Mouse (Mus musculus) hindbrain, embryonic 10.5 days (tissue): ENCODE data around the gene Cyp27b1. TPM values are rescaled to one million over a fixed set of nuclear protein-coding genes. Genes with fewer than 3 reads are reported as not detected.
A peak's percentile ranks its signal among the peaks of the same experiment; 100 is the strongest.

Experiments used
- DNase-seq: peaks from one replicate; pipeline ENCODE4 v3.0.0-alpha.2; 2017; ENCODE audit warnings: low spot score
- H3K27ac ChIP-seq: fragments of 300-500 bp; sonication (generic); 2 replicates; pipeline ENCODE4 v1.5.1; 2016; ENCODE audit warnings: mild to moderate bottlenecking, moderate library complexity
- H3K27me3 ChIP-seq: fragments of 300-500 bp; sonication (generic); 2 replicates; pipeline ENCODE4 v1.6.1; 2016; ENCODE audit warnings: mild to moderate bottlenecking; ENCODE audit not compliant: poor library complexity, insufficient read depth, severe bottlenecking
- H3K36me3 ChIP-seq: fragments of 300-500 bp; sonication (generic); 2 replicates; pipeline ENCODE4 v1.6.1; 2016; ENCODE audit warnings: mild to moderate bottlenecking, moderate library complexity
- H3K4me1 ChIP-seq: fragments of 300-500 bp; sonication (generic); replicated peaks from 2 replicates; pipeline ENCODE4 v1.6.1; 2016; ENCODE audit warnings: mild to moderate bottlenecking
- H3K4me3 ChIP-seq: fragments of 300-500 bp; sonication (generic); 2 replicates; pipeline ENCODE4 v1.5.1; 2016; ENCODE audit warnings: mild to moderate bottlenecking, moderate library complexity
- H3K9me3 ChIP-seq: fragments of 300-500 bp; sonication (generic); 2 replicates; pipeline ENCODE4 v1.6.1; 2016; ENCODE audit warnings: mild to moderate bottlenecking, moderate library complexity
- WGBS: fragments of 180-500 bp; shearing (Covaris S2); methylation state at CpG from one replicate; pipeline ENCODE4 v1.1.7; 2016; 5-methylcytosine and 5-hydroxymethylcytosine counted together
- microRNA counts: library from miRNA; unstranded; fragments of <30 nt; microRNA quantifications from one replicate; lab custom pipeline; 2017
- polyA plus RNA-seq: library from polyadenylated mRNA; unstranded; fragments of >200 nt; fragmentation: Nextera tagmentation; extraction: Ambion mirVana; gene quantifications from 2 replicates; pipeline ENCODE4 v1.2.1, GENCODE M21; 2016

The Cyp27b1 gene
- polyA plus RNA-seq, 1 experiment from 2014 or later: 0.34 TPM

DNA sequence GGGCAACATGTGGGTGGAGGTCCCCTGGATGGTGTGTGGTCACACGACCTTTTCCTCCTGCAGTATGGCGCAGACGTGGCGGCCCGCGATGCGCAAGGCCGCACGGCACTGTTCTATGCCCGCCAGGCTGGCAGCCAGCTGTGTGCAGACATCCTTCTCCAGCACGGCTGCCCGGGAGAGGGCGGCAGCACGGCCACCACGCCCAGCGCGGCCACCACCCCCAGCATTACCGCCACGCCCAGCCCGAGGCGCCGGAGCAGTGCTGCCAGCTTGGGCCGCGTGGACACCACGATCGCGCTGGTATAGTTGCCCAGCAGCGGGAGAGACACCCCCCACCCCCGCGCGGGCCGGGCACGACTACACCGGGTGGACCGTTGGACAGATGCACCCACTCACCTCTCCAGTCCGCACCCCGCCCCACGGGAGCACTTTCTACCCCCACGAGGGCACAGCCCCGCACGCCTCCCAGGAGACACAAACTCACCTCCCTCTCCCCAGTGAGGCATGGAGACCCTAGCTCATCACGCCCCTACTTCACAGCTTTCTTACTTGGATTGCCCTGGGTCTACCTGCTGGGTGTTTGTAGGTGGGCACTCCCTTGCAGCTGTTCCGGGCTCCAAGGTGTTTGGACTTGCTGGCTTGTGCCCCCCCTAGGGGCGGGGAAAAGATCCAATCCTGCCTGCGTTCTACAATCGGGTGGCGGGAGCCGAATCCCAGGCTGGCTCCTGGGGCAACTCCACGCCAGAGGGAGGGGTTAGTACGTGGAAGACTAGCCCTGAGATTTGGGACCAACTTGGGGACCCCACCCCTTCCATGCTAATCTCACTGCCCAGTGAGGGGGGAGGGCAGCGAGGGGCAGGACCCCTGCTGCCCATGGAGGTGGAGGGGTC lies 43.7 kb downstream of the Cyp27b1 start:
- Histone ChIP-seq H3K9me3 (no peaks in the 10 kb centered on the region), H3K27me3 (peaks cover 81% of the 10 kb centered on the region), H3K4me1 (peaks cover 23% of the 10 kb centered on the region), H3K4me3 (peak overlapping the region; percentile 39), H3K27ac (0 out of 2 replicates have a peak overlapping the region, but pooled peaks have one; percentile 13), H3K36me3 (peaks cover 26% of the 10 kb centered on the region)
- DNase-seq: no peak
- 11% methylated on average over 51 of the region's 51 CpGs for WGBS

DNA sequence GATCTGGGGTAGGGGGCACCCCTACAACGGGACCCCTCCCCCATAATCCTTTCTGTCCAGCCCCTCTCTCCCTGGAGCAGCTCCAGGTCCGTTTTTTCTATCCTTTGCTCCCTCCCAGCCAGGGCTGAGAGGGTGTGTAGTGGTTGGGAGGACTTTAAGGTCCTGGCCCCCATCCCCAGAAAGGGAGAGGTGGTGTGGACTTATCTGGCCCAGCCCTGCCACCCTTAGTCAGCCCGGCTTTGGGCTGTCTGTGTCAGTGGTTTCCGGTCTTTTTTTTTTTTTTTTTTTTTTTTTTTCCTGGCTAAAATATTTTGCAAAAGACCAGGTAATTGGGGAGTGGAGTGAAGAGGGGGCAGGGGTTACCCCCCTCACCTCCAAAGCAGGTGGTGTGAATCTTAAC lies 44.7 kb downstream of the Cyp27b1 start:
- H3K4me1 ChIP-seq: peaks cover 23% of the 10 kb centered on the region
- H3K4me3 ChIP-seq: no peak overlapping the region
- H3K36me3 ChIP-seq: peaks cover 36% of the 10 kb centered on the region
- 58% methylated on average over 4 of the region's 4 CpGs for WGBS
- DNase-seq: no peak
- no peak overlapping the region for H3K27ac ChIP-seq
- peaks cover 71% of the 10 kb centered on the region for H3K27me3 ChIP-seq
- H3K9me3 ChIP-seq: no peaks in the 10 kb centered on the region

- peaks cover 52% of the 10 kb centered on the region for H3K36me3 ChIP-seq
- no peak overlapping the region for H3K27ac ChIP-seq
- no peak for DNase-seq
- H3K4me3 ChIP-seq: no peak overlapping the region
- WGBS: 68% methylated on average over 7 of the region's 7 CpGs
- H3K9me3 ChIP-seq: no peaks in the 10 kb centered on the region
- H3K27me3 ChIP-seq: peaks cover 54% of the 10 kb centered on the region
- peaks cover 23% of the 10 kb centered on the region for H3K4me1 ChIP-seq
Measured at GRCm38 (mm10) chr10:127094382-127094802, 46.3 kb downstream of the Cyp27b1 start.

DNA sequence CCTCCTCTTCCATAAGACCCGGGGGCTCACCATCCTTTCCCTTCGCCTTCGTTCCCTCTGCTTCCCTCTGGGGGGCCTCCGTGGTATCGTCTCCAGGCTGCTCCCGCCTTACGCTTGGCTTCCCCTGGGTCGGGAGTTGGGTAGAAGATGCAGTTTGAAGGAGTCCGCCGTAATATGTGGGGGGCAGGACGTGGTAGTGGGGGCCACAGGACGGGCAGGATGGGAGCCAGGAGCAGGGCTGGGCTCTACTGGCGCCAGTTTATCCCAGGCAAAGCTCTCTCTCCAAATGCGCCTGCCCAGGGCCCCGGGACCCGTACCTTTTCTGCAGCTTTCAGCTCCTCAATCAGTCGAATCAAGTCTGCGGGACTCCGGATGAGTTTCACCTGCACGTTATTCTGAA lies 50.5 kb downstream of the Cyp27b1 start:
- DNase-seq: no peak
- 77% methylated on average over 20 of the region's 20 CpGs for WGBS
- no peak overlapping the region for H3K27ac ChIP-seq
- no peaks in the 10 kb centered on the region for H3K4me1 ChIP-seq
- H3K4me3 ChIP-seq: no peak overlapping the region
- peaks cover 67% of the 10 kb centered on the region for H3K36me3 ChIP-seq
- H3K27me3 ChIP-seq: peaks cover 13% of the 10 kb centered on the region
- no peaks in the 10 kb centered on the region for H3K9me3 ChIP-seq

GRCm38 (mm10) chr10:127099191-127099590 lies 51.1 kb downstream of the Cyp27b1 start:
- Histone ChIP-seq H3K27me3 (peaks cover 6% of the 10 kb centered on the region), H3K4me3 (no peak overlapping the region), H3K4me1 (no peaks in the 10 kb centered on the region), H3K36me3 (peaks cover 68% of the 10 kb centered on the region), H3K9me3 (no peaks in the 10 kb centered on the region), H3K27ac (no peak overlapping the region)
- DNase-seq: no peak
- WGBS: 88% methylated on average over 10 of the region's 10 CpGs

GRCm38 (mm10) chr10:127099868-127100267 lies 51.8 kb downstream of the Cyp27b1 start:
- H3K9me3 ChIP-seq: no peaks in the 10 kb centered on the region
- no peak overlapping the region for H3K4me3 ChIP-seq
- no peak for DNase-seq
- peaks cover 67% of the 10 kb centered on the region for H3K36me3 ChIP-seq
- no peak overlapping the region for H3K27ac ChIP-seq
- H3K27me3 ChIP-seq: no peaks in the 10 kb centered on the region
- 91% methylated on average over 15 of the region's 15 CpGs for WGBS
- H3K4me1 ChIP-seq: no peaks in the 10 kb centered on the region

DNA sequence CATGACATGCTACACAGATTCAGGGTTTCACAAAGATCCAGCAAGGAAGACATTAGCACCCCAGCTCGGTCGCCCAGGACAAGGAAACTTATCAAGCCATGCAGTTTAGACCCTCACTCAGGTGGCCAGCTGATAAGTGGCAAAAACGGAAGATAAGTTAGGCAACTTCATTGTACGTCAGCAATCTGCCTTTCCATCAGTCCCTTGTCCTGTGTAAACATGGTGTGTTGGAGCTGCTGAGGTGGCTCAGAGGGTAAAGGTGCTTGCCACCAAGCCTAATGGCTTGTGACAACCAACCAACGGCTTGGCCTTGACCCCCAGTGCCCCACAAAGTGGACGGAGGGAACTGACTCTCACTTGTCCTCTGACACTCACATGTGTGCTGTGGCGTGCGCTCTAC lies 52.4 kb downstream of the Cyp27b1 start:
- 90% methylated on average over 8 of the region's 8 CpGs for WGBS
- no peaks in the 10 kb centered on the region for H3K4me1 ChIP-seq

GRCm38 (mm10) chr10:127101151-127101550 lies 53.1 kb downstream of the Cyp27b1 start:
- Histone ChIP-seq H3K4me1 (no peaks in the 10 kb centered on the region), H3K27me3 (no peaks in the 10 kb centered on the region), H3K27ac (no peak overlapping the region), H3K36me3 (peaks cover 64% of the 10 kb centered on the region), H3K9me3 (no peaks in the 10 kb centered on the region), H3K4me3 (no peak overlapping the region)
- DNase-seq: no peak
- WGBS: 91% methylated on average over 6 of the region's 6 CpGs

More for the DNA sequence above, 52.4 kb downstream of the Cyp27b1 start:
- no peaks in the 10 kb centered on the region for H3K9me3 ChIP-seq
- no peaks in the 10 kb centered on the region for H3K27me3 ChIP-seq
- H3K4me3 ChIP-seq: no peak overlapping the region
- DNase-seq: no peak
- peaks cover 67% of the 10 kb centered on the region for H3K36me3 ChIP-seq
- no peak overlapping the region for H3K27ac ChIP-seq

MicroRNAs within 50 kb of the gene (microRNA counts, 519-probe panel; counts per million panel counts)
- 1,255 counts per million, percentile 77 among the panel's probes with 10 or more counts for microRNA mmu-miR-546 (lab: Ali Mortazavi, UCI)

Other genes with a start within 250 kb of the Cyp27b1 start
- 15.4 and 19.5 TPM in 2 replicates for gene Atp23, start 146.9 kb upstream of the Cyp27b1 start, polyA plus RNA-seq
- 33.5 and 36.5 TPM in 2 replicates for gene Ctdsp2, start 69.5 kb upstream of the Cyp27b1 start, polyA plus RNA-seq
- 0.63 and 1.6 TPM in 2 replicates for gene Avil, start 47.5 kb upstream of the Cyp27b1 start, polyA plus RNA-seq
- gene Tsfm, start 17.4 kb upstream of the Cyp27b1 start, polyA plus RNA-seq: 91.4 and 97.4 TPM in 2 replicates
- gene Mettl1, start 6.8 kb upstream of the Cyp27b1 start, polyA plus RNA-seq: 39.2 and 51.0 TPM in 2 replicates
- gene Eef1akmt3, start 6.7 kb upstream of the Cyp27b1 start, polyA plus RNA-seq: 0.07 and 0.25 TPM in 2 replicates
- 1.2 and 1.6 TPM in 2 replicates for gene March9, start 11.9 kb downstream of the Cyp27b1 start, polyA plus RNA-seq
- 2,665 and 2,802 TPM in 2 replicates for gene Cdk4, start 15.3 kb downstream of the Cyp27b1 start, polyA plus RNA-seq
- 177 and 187 TPM in 2 replicates for gene Tspan31, start 22.0 kb downstream of the Cyp27b1 start, polyA plus RNA-seq
- gene Agap2, start 27.0 kb downstream of the Cyp27b1 start, polyA plus RNA-seq: 0.12 and 0.33 TPM in 2 replicates
- gene Os9, start 72.9 kb downstream of the Cyp27b1 start, polyA plus RNA-seq: 69.4 and 85.5 TPM in 2 replicates
- 4.4 and 12.7 TPM in 2 replicates for gene B4galnt1, start 117.0 kb downstream of the Cyp27b1 start, polyA plus RNA-seq
- 1.6 and 2.1 TPM in 2 replicates for gene Slc26a10, start 132.4 kb downstream of the Cyp27b1 start, polyA plus RNA-seq
- 29.8 and 33.5 TPM in 2 replicates for gene Arhgef25, start 141.8 kb downstream of the Cyp27b1 start, polyA plus RNA-seq
- 110 and 151 TPM in 2 replicates for gene Dtx3, start 147.5 kb downstream of the Cyp27b1 start, polyA plus RNA-seq
- 17.9 and 21.9 TPM in 2 replicates for gene Pip4k2c, start 163.3 kb downstream of the Cyp27b1 start, polyA plus RNA-seq
- gene Kif5a, start 215.1 kb downstream of the Cyp27b1 start, polyA plus RNA-seq: 24.4 and 39.4 TPM in 2 replicates
- 222 and 255 TPM in 2 replicates for gene Dctn2, start 218.1 kb downstream of the Cyp27b1 start, polyA plus RNA-seq
- gene Mbd6, start 240.8 kb downstream of the Cyp27b1 start, polyA plus RNA-seq: 12.8 and 16.3 TPM in 2 replicates